Mouse (Mus musculus) olfactory bulb, adult 2 months (tissue): ENCODE measurements around the gene Zfp384. TPM values are rescaled to one million over a fixed set of nuclear protein-coding genes. Genes with fewer than 3 reads are reported as not detected.
A peak's percentile ranks its signal among the peaks of the same experiment; 100 is the strongest.

ENCODE experiments used
- H3K27ac ChIP-seq: fragments of 200-500 bp; 2 replicates; pipeline ENCODE4 v1.5.1; 2012; ENCODE audit warnings: low read depth, low read length; ENCODE audit not compliant: insufficient read depth
- H3K4me1 ChIP-seq: fragments of 200-500 bp; 2 replicates; pipeline ENCODE4 v1.6.1; 2012; ENCODE audit warnings: low read length; ENCODE audit not compliant: control insufficient read depth, insufficient read depth
- H3K4me3 ChIP-seq: fragments of 200-500 bp; 2 replicates; pipeline ENCODE4 v1.5.1; 2012; ENCODE audit warnings: mild to moderate bottlenecking, low read depth, low read length, moderate library complexity; ENCODE audit not compliant: insufficient read depth
- CTCF ChIP-seq: fragments of 200-500 bp; IDR thresholded peaks from 2 replicates; pipeline ENCODE4 v1.5.1; 2012; ENCODE audit warnings: low read depth, mild to moderate bottlenecking, low read length, moderate library complexity; ENCODE audit not compliant: insufficient read depth
- POLR2A ChIP-seq: fragments of 200-500 bp; IDR thresholded peaks from 2 replicates; pipeline ENCODE4 v1.6.1; 2012; ENCODE audit warnings: mild to moderate bottlenecking, low read depth, low read length, moderate library complexity; ENCODE audit not compliant: insufficient read depth
- WGBS: fragments of 180-500 bp; shearing (Covaris S2); methylation state at CpG from one replicate; pipeline ENCODE4 v1.1.7; 2018; 5-methylcytosine and 5-hydroxymethylcytosine counted together
- polyA plus RNA-seq: library from polyadenylated mRNA; stranded (reverse); fragments of >200 nt; gene quantifications from 2 replicates; pipeline ENCODE4 v1.2.4, GENCODE M21; 2012; ENCODE audit warnings: low replicate concordance; ENCODE audit not compliant: missing spikeins, insufficient read depth, insufficient read length

The Zfp384 gene
- polyA plus RNA-seq, 1 experiment = 212 TPM

- no peak for TF ChIP-seq CTCF
- TF ChIP-seq POLR2A = peak; percentile 45; the same call in 1 of the 2 replicates
- H3K4me1 ChIP-seq = peaks cover 2% of the 10 kb centered on the region; the same call in 1 of the 2 replicates
- peak within 1 kb of the TSS; percentile 95 for H3K4me3 ChIP-seq
- WGBS = under 1% methylated on average over 26 of the region's 26 CpGs
- H3K27ac ChIP-seq = peak within 1 kb of the TSS; percentile 62; the same call in 1 of the 2 replicates
Observed at GRCm38 (mm10) chr6:125039533-125040153, 30.7 kb downstream of the Zfp384 start, which contains the start of gene Ing4. Gene Ing4, plus strand, starts transcription at chr6:125039760.

- H3K4me3 ChIP-seq = peak overlapping the region; percentile 95
- WGBS = 17% methylated on average over 7 of the region's 7 CpGs
- H3K27ac ChIP-seq = no peak overlapping the region
- TF ChIP-seq CTCF (no peak), POLR2A (no peak)
- H3K4me1 ChIP-seq = peaks cover 2% of the 10 kb centered on the region; the same call in 1 of the 2 replicates
Observed at GRCm38 (mm10) chr6:125040221-125040620, 31.3 kb downstream of the Zfp384 start.

- 69% methylated on average over 7 of the region's 7 CpGs for WGBS
- no peak overlapping the region for H3K4me3 ChIP-seq
- H3K27ac ChIP-seq = no peak overlapping the region
- peaks cover 2% of the 10 kb centered on the region; the same call in 1 of the 2 replicates for H3K4me1 ChIP-seq
- TF ChIP-seq CTCF (no peak), POLR2A (no peak)
Observed at GRCm38 (mm10) chr6:125041047-125041446, 32.1 kb downstream of the Zfp384 start.

GRCm38 (mm10) chr6:125042081-125042480 lies 33.1 kb downstream of the Zfp384 start:
- Histone ChIP-seq H3K27ac (no peak overlapping the region), H3K4me1 (peaks cover 2% of the 10 kb centered on the region; the same call in 1 of the 2 replicates), H3K4me3 (no peak overlapping the region)
- 90% methylated on average over 7 of the region's 7 CpGs for WGBS
- TF ChIP-seq POLR2A (no peak), CTCF (no peak)

- H3K27ac ChIP-seq = no peak overlapping the region
- H3K4me3 ChIP-seq = no peak overlapping the region
- WGBS = 20% methylated on average over 5 of the region's 5 CpGs
- peak; percentile 44; the same call in 1 of the 2 replicates for TF ChIP-seq CTCF
- no peak for TF ChIP-seq POLR2A
- H3K4me1 ChIP-seq = no peaks in the 10 kb centered on the region
Observed at GRCm38 (mm10) chr6:125046691-125047090, 37.7 kb downstream of the Zfp384 start.

- H3K4me1 ChIP-seq = no peaks in the 10 kb centered on the region
- TF ChIP-seq CTCF (no peak), POLR2A (no peak)
- H3K4me3 ChIP-seq = no peak within 1 kb of the TSS
- WGBS = 48% methylated on average over 20 of the region's 20 CpGs
- H3K27ac ChIP-seq = no peak within 1 kb of the TSS
Observed at GRCm38 (mm10) chr6:125049678-125050077, 40.7 kb downstream of the Zfp384 start, which contains the start of gene Acrbp. Gene Acrbp, plus strand, starts transcription at chr6:125049689.

- TF ChIP-seq POLR2A = no peak
- peak; percentile 48; the same call in 1 of the 2 replicates for TF ChIP-seq CTCF
- WGBS = 65% methylated on average over 5 of the region's 5 CpGs
- no peak overlapping the region for H3K4me3 ChIP-seq
Observed at GRCm38 (mm10) chr6:125051237-125051636, 42.3 kb downstream of the Zfp384 start.

GRCm38 (mm10) chr6:125061493-125061892 lies 52.5 kb downstream of the Zfp384 start:
- Histone ChIP-seq H3K4me1 (peaks cover 5% of the 10 kb centered on the region), H3K4me3 (no peak overlapping the region), H3K27ac (no peak overlapping the region)
- TF ChIP-seq POLR2A (no peak), CTCF (no peak)
- WGBS = 35% methylated on average over 6 of the region's 6 CpGs

More at GRCm38 (mm10) chr6:125051237-125051636, 42.3 kb downstream of the Zfp384 start:
- Histone ChIP-seq H3K27ac (no peak overlapping the region), H3K4me1 (no peaks in the 10 kb centered on the region)

GRCm38 (mm10) chr6:125062511-125062910 lies 53.6 kb downstream of the Zfp384 start:
- H3K4me1 ChIP-seq = peaks cover 5% of the 10 kb centered on the region
- 71% methylated on average over 5 of the region's 5 CpGs for WGBS

More at GRCm38 (mm10) chr6:125062511-125062910, 53.6 kb downstream of the Zfp384 start:
- TF ChIP-seq POLR2A (no peak), CTCF (no peak)
- H3K4me3 ChIP-seq = no peak overlapping the region
- no peak overlapping the region for H3K27ac ChIP-seq
